Mouse (Mus musculus) intestine, embryonic 14.5 days (tissue): Measurements from ENCODE around the gene Tor2a. TPM values are rescaled to one million over a fixed set of nuclear protein-coding genes. Genes with fewer than 3 reads are reported as not detected.

Source experiments
- ATAC-seq: fragments of 200-750 bp; cut with Nextera tagmentation; replicated peaks from 2 replicates; pipeline ENCODE4 v1.8.0; 2017; ENCODE audit warnings: low read depth, moderate number of reproducible peaks, moderate TSS enrichment, moderate library complexity; ENCODE audit not compliant: low FRiP score, low TSS enrichment
- DNase-seq: peaks from one replicate; pipeline ENCODE4 v3.0.0-alpha.2; 2018; ENCODE audit warnings: low spot score
- H3K27ac ChIP-seq: fragments of 300-500 bp; sonication (generic); 2 replicates; pipeline ENCODE4 v1.5.1; 2014; ENCODE audit warnings: low read depth, mild to moderate bottlenecking, control low read depth
- H3K27me3 ChIP-seq: fragments of 300-500 bp; sonication (generic); replicated peaks from 2 replicates; pipeline ENCODE4 v1.6.1; 2014; ENCODE audit warnings: low read length, control low read depth; ENCODE audit not compliant: control insufficient read depth, insufficient read depth
- H3K36me3 ChIP-seq: fragments of 300-500 bp; sonication (generic); 2 replicates; pipeline ENCODE4 v1.6.1; 2014; ENCODE audit warnings: low read length, control low read depth; ENCODE audit not compliant: control insufficient read depth, insufficient read depth
- H3K4me1 ChIP-seq: fragments of 300-500 bp; sonication (generic); replicated peaks from 2 replicates; pipeline ENCODE4 v1.6.1; 2014; ENCODE audit warnings: low read length, control low read depth, mixed read lengths; ENCODE audit not compliant: control insufficient read depth, insufficient read depth
- H3K4me2 ChIP-seq: fragments of 300-500 bp; sonication (generic); 2 replicates; pipeline ENCODE4 v1.6.1; 2014; ENCODE audit warnings: low read length
- H3K4me3 ChIP-seq: fragments of 300-500 bp; sonication (generic); 2 replicates; pipeline ENCODE4 v1.5.1; 2014; ENCODE audit warnings: low read depth, low read length, control low read depth, mixed read lengths
- H3K9ac ChIP-seq: fragments of 300-500 bp; sonication (generic); 2 replicates; pipeline ENCODE4 v1.6.1; 2014; ENCODE audit warnings: mild to moderate bottlenecking, low read length
- H3K9me3 ChIP-seq: fragments of 300-500 bp; sonication (generic); 2 replicates; pipeline ENCODE4 v1.6.1; 2016; ENCODE audit warnings: low read length, control low read depth; ENCODE audit not compliant: control insufficient read depth
- WGBS: fragments of 180-500 bp; shearing (Covaris S2); extraction: QIAGEN DNeasy Blood & Tissue Kit; methylation state at CpG from one replicate; pipeline ENCODE4 v1.1.7; 2014; 5-methylcytosine and 5-hydroxymethylcytosine counted together
- polyA plus RNA-seq: library from polyadenylated mRNA; unstranded; fragments of >200 nt; fragmentation: Nextera tagmentation; extraction: Ambion mirVana; gene quantifications from 2 replicates; pipeline ENCODE4 v1.2.1, GENCODE M21; 2014

The Tor2a gene
- polyA plus RNA-seq, 1 experiment from 2014 or later = 74.8 TPM

GRCm38 (mm10) chr2:32734933-32735332 is 22.1 kb upstream of the Tor2a start:
- Histone ChIP-seq H3K9me3 (no peaks in the 10 kb centered on the region), H3K27me3 (no peaks in the 10 kb centered on the region), H3K4me2 (no peak overlapping the region), H3K36me3 (peaks cover 4% of the 10 kb centered on the region), H3K27ac (no peak overlapping the region), H3K9ac (no peak overlapping the region), H3K4me1 (peaks cover 30% of the 10 kb centered on the region), H3K4me3 (no peak overlapping the region)
- DNase-seq (no peak), ATAC-seq (no peak)
- WGBS = 47% methylated on average over 4 of the region's 4 CpGs

- no peak for DNase-seq
- 55% methylated on average over 3 of the region's 3 CpGs for WGBS
- Histone ChIP-seq H3K4me1 (peaks cover 25% of the 10 kb centered on the region), H3K27ac (no peak overlapping the region), H3K4me2 (no peak overlapping the region), H3K9me3 (no peaks in the 10 kb centered on the region), H3K36me3 (peaks cover 4% of the 10 kb centered on the region), H3K4me3 (no peak overlapping the region), H3K9ac (no peak overlapping the region), H3K27me3 (peaks cover 8% of the 10 kb centered on the region; the same call in 1 of the 2 replicates)
- no peak for ATAC-seq
Measured at GRCm38 (mm10) chr2:32736306-32736829, 20.7 kb upstream of the Tor2a start.

GRCm38 (mm10) chr2:32737008-32737407 is 20.0 kb upstream of the Tor2a start:
- peaks cover 14% of the 10 kb centered on the region; the same call in 1 of the 2 replicates for H3K27me3 ChIP-seq
- no peak overlapping the region for H3K9ac ChIP-seq
- 63% methylated on average over 6 of the region's 6 CpGs for WGBS

GRCm38 (mm10) chr2:32739311-32739710 is 17.7 kb upstream of the Tor2a start:
- Histone ChIP-seq H3K4me1 (peaks cover 18% of the 10 kb centered on the region), H3K27ac (no peak overlapping the region), H3K9me3 (no peaks in the 10 kb centered on the region), H3K36me3 (peaks cover 4% of the 10 kb centered on the region), H3K9ac (no peak overlapping the region), H3K4me2 (no peak overlapping the region), H3K4me3 (no peak overlapping the region), H3K27me3 (peaks cover 23% of the 10 kb centered on the region)
- DNase-seq = no peak
- 68% methylated on average over 4 of the region's 4 CpGs for WGBS
- no peak for ATAC-seq

More at GRCm38 (mm10) chr2:32737008-32737407, 20.0 kb upstream of the Tor2a start:
- Histone ChIP-seq H3K9me3 (no peaks in the 10 kb centered on the region), H3K27ac (no peak overlapping the region), H3K36me3 (peaks cover 4% of the 10 kb centered on the region), H3K4me3 (no peak overlapping the region), H3K4me1 (peaks cover 25% of the 10 kb centered on the region), H3K4me2 (no peak overlapping the region)
- DNase-seq (no peak), ATAC-seq (no peak)

GRCm38 (mm10) chr2:32740916-32741272 is 16.1 kb upstream of the Tor2a start, which contains the start of gene 6330409D20Rik:
6330409D20Rik (minus strand) TSS chr2:32741016.
- 5% methylated on average over 11 of the region's 11 CpGs for WGBS
- Histone ChIP-seq H3K4me1 (peaks cover 13% of the 10 kb centered on the region), H3K9ac (peak within 1 kb of the TSS; percentile 38), H3K4me3 (peak within 1 kb of the TSS; percentile 46), H3K36me3 (peaks cover 17% of the 10 kb centered on the region), H3K4me2 (peak within 1 kb of the TSS; percentile 86), H3K27ac (no peak within 1 kb of the TSS; the same call in 1 of the 2 replicates), H3K27me3 (peaks cover 23% of the 10 kb centered on the region), H3K9me3 (no peaks in the 10 kb centered on the region)
- 0 out of 2 replicates have a peak, but pooled peaks have one; percentile 2 for ATAC-seq
- DNase-seq = no peak

GRCm38 (mm10) chr2:32741273-32742172 is 15.5 kb upstream of the Tor2a start:
- 6% methylated on average over 55 of the region's 58 CpGs for WGBS
- Histone ChIP-seq H3K4me3 (peak overlapping the region; percentile 46), H3K27me3 (peaks cover 23% of the 10 kb centered on the region), H3K4me2 (peak overlapping the region; percentile 86), H3K36me3 (peaks cover 23% of the 10 kb centered on the region), H3K9ac (peak overlapping the region; percentile 38), H3K27ac (no peak overlapping the region; the same call in 1 of the 2 replicates), H3K4me1 (peaks cover 13% of the 10 kb centered on the region), H3K9me3 (no peaks in the 10 kb centered on the region)
- ATAC-seq (peak; percentile 54), DNase-seq (peak; percentile 77)

GRCm38 (mm10) chr2:32742173-32742531 is 14.9 kb upstream of the Tor2a start:
- no peak overlapping the region for H3K9ac ChIP-seq
- ATAC-seq = peak; percentile 74
- WGBS = 15% methylated on average over 18 of the region's 18 CpGs
- H3K27me3 ChIP-seq = peaks cover 23% of the 10 kb centered on the region
- H3K27ac ChIP-seq = no peak overlapping the region
- H3K36me3 ChIP-seq = peaks cover 29% of the 10 kb centered on the region
- peak overlapping the region; percentile 86 for H3K4me2 ChIP-seq
- H3K9me3 ChIP-seq = no peaks in the 10 kb centered on the region
- no peak for DNase-seq
- peaks cover 13% of the 10 kb centered on the region for H3K4me1 ChIP-seq
- peak overlapping the region; percentile 46 for H3K4me3 ChIP-seq

- Histone ChIP-seq H3K9me3 (no peaks in the 10 kb centered on the region), H3K4me2 (no peak overlapping the region), H3K27me3 (peaks cover 23% of the 10 kb centered on the region), H3K4me3 (no peak overlapping the region), H3K9ac (no peak overlapping the region), H3K36me3 (peaks cover 42% of the 10 kb centered on the region), H3K27ac (no peak overlapping the region), H3K4me1 (peaks cover 13% of the 10 kb centered on the region)
- no peak for ATAC-seq
- 80% methylated on average over 15 of the region's 15 CpGs for WGBS
- DNase-seq = no peak
Measured at GRCm38 (mm10) chr2:32744272-32744982, 12.6 kb upstream of the Tor2a start.
